Comparison of ENCODE assay signal across 14 mouse cellular contexts in genomic region chr15:25929936-25930335, GRCm38 (mm10). TPM values are rescaled to one million over a fixed set of nuclear protein-coding genes. Genes with fewer than 3 reads are reported as not detected.
DNase-seq lines count a peak whose midpoint lies in the region; ATAC-seq and TF ChIP-seq lines count a peak whose summit lies in the region.
"Had no signal": no experiment of that assay in that cellular context is flagged by ENCODE, and none has a peak within 500 bp of the region (broad histone marks: within the 10 kb centered on the region; RNA-seq: fewer than 3 reads in every experiment).

No protein-coding gene starts in this region.

- 19% methylated on average over 10 of the region's 10 CpGs for WGBS in heart, adult 2 months
- WGBS in heart, postnatal 0 days, result 24% methylated on average over 10 of the region's 10 CpGs

- H3K36me3 ChIP-seq in heart, adult 2 months (ENCODE audit: control insufficient read depth, insufficient read depth, low read length), result peaks cover 5% of the 10 kb centered on the region; the same call in 1 of the 2 replicates
- H3K36me3 ChIP-seq in heart, postnatal 0 days (replicated peaks; ENCODE audit: control insufficient read depth, insufficient read depth, low read length), result no peaks in the 10 kb centered on the region
- H3K36me3 ChIP-seq: embryonic facial prominence, embryonic 15.5 days; forebrain, embryonic 15.5 days had no signal

- H3K4me1 ChIP-seq in heart, adult 2 months (ENCODE audit: control insufficient read depth, insufficient read depth, low read length), result peaks cover 31% of the 10 kb centered on the region
- peaks cover 52% of the 10 kb centered on the region for H3K4me1 ChIP-seq in heart, postnatal 0 days (ENCODE audit: control insufficient read depth, insufficient read depth)

- peak; percentile 30 for DNase-seq in gastrocnemius, postnatal 14 days
- no peak for DNase-seq in gastrocnemius, postnatal 4 days (ENCODE audit: low spot score in 2 of 2)
- DNase-seq in left cerebral cortex, postnatal 14 days (ENCODE audit: low spot score in 2 of 2), result peak; percentile 38 to 46
- no peak for DNase-seq in left cerebral cortex, adult 2 months (ENCODE audit: extremely low spot score in 1 of 2, low spot score in 2 of 2)
- peak in 1 of 2 experiments; percentile 70 for DNase-seq in heart, adult 2 months
- no peak for DNase-seq in heart, postnatal 0 days (ENCODE audit: low spot score)
- DNase-seq in embryo, embryonic 10.5 days (ENCODE audit: low spot score), result no peak
- DNase-seq in layer of hippocampus, adult 9-11 months, result no peak
- DNase-seq: cerebellum, adult 11 months; left cerebral cortex, postnatal 4 days had no signal

- H3K9me3 ChIP-seq in heart, postnatal 0 days (replicated peaks; ENCODE audit: control insufficient read depth, low read length), result no peaks in the 10 kb centered on the region; the same call in 1 of the 2 replicates
- H3K9me3 ChIP-seq: embryonic facial prominence, embryonic 15.5 days; forebrain, embryonic 15.5 days had no signal

- no peak overlapping the region for H3K27ac ChIP-seq in left cerebral cortex, adult 2 months
- peak overlapping the region; percentile 86 for H3K27ac ChIP-seq in heart, adult 2 months
- H3K27ac ChIP-seq in heart, postnatal 0 days (ENCODE audit: low read depth), result peak overlapping the region; percentile 86
- H3K27ac ChIP-seq: embryonic facial prominence, embryonic 15.5 days; forebrain, embryonic 15.5 days; liver, embryonic 14.5 days had no signal

- TF ChIP-seq POLR2A in heart, adult 2 months (IDR thresholded peaks at IDR 0.05; ENCODE audit: insufficient read depth, low read depth, low read length), result 0 out of 2 replicates have a peak, but pooled peaks have one; percentile 31

- H3K27me3 ChIP-seq in heart, adult 2 months (ENCODE audit: control insufficient read depth, insufficient read depth, low read length), result no peaks in the 10 kb centered on the region
- H3K27me3 ChIP-seq in heart, postnatal 0 days (ENCODE audit: control insufficient read depth, insufficient read depth, low read length), result no peaks in the 10 kb centered on the region
- H3K27me3 ChIP-seq: embryonic facial prominence, embryonic 15.5 days; forebrain, embryonic 15.5 days had no signal

- intact Hi-C loops in gastrocnemius, postnatal 14 days (cut with DNase I; ENCODE audit: low total_unique reads), result no loop called here
- intact Hi-C loops in left cerebral cortex, postnatal 14 days (cut with DNase I), result no loop called here
- intact Hi-C loops in left cerebral cortex, adult 2 months (cut with DNase I), result no loop called here
- intact Hi-C loops in heart, adult 2 months (cut with DNase I), result no loop called here

- H3K4me2 ChIP-seq in heart, postnatal 0 days (ENCODE audit: low read depth, low read length), result no peak overlapping the region
- H3K4me2 ChIP-seq: embryonic facial prominence, embryonic 15.5 days; forebrain, embryonic 15.5 days; midbrain, embryonic 11.5 days had no signal

- no peak for ATAC-seq in heart, postnatal 0 days (ENCODE audit: insufficient read depth, low read depth)
- ATAC-seq: forebrain, embryonic 15.5 days had no signal

- H3K79me2 ChIP-seq in heart, adult 2 months (replicated peaks; ENCODE audit: control insufficient read depth, insufficient read depth, low read length), result no peaks in the 10 kb centered on the region

- TF ChIP-seq EP300 in heart, adult 2 months (IDR thresholded peaks at IDR 0.05; ENCODE audit: insufficient read depth, low read depth, low read length), result no peak
- TF ChIP-seq EP300 in heart, postnatal 0 days (IDR thresholded peaks at IDR 0.05; ENCODE audit: low read depth), result no peak

- no peak overlapping the region for H3K4me3 ChIP-seq in left cerebral cortex, adult 2 months
- no peak overlapping the region for H3K4me3 ChIP-seq in heart, adult 2 months
- no peak overlapping the region for H3K4me3 ChIP-seq in heart, postnatal 0 days (ENCODE audit: low read depth, low read length)
- H3K4me3 ChIP-seq: embryonic facial prominence, embryonic 15.5 days; forebrain, embryonic 15.5 days had no signal

- no peak for TF ChIP-seq CTCF in left cerebral cortex, adult 2 months (IDR thresholded peaks at IDR 0.05)
- TF ChIP-seq CTCF in heart, adult 2 months (IDR thresholded peaks at IDR 0.05), result no peak
- no peak for TF ChIP-seq CTCF in heart, postnatal 0 days (IDR thresholded peaks at IDR 0.05; ENCODE audit: low read depth)

- no peak overlapping the region for H3K9ac ChIP-seq in heart, adult 2 months (ENCODE audit: low read depth, low read length)
- no peak overlapping the region for H3K9ac ChIP-seq in heart, postnatal 0 days (replicated peaks; ENCODE audit: low read depth, low read length)
- H3K9ac ChIP-seq: embryonic facial prominence, embryonic 15.5 days; forebrain, embryonic 15.5 days; liver, embryonic 14.5 days had no signal

RNA-seq across cellular contexts. Expression of gene Zfp622, which starts 54.2 kb away (rescaled TPM):
- total RNA-seq in gastrocnemius, postnatal 14 days (2021), result 10 to 100 TPM; 23.8 to 24.7 TPM
- 10 to 100 TPM; 29.5 to 35.4 TPM for total RNA-seq in gastrocnemius, postnatal 4 days (2021)
- total RNA-seq in left cerebral cortex, postnatal 14 days (2021), result 10 to 100 TPM; 39.0 to 41.8 TPM
- total RNA-seq in left cerebral cortex, adult 2 months (2021), result 10 to 100 TPM; 47.7 to 52.4 TPM
- total RNA-seq in heart, adult 2 months (2021), result 10 to 100 TPM; 22.5 to 25.4 TPM
- 8.3 and 13.9 TPM in 2 replicates for polyA plus RNA-seq in heart, adult 2 months (2012; rRNA removed)
- 9.2 and 16.9 TPM in 2 replicates for total RNA-seq in heart, postnatal 0 days (2014; rRNA removed; ENCODE audit: low replicate concordance)
- polyA plus RNA-seq in heart, postnatal 0 days (2015; fragmentation: Nextera tagmentation; extraction: Ambion mirVana), result 10.1 and 11.0 TPM in 2 replicates

Comparison
In these comparisons a context has a peak if more than half of its experiments do, and no peak if none do; other contexts are left out.
1. DNase-seq: peak in gastrocnemius, postnatal 14 days (single experiment) and left cerebral cortex, postnatal 14 days (2 of 2); none in gastrocnemius, postnatal 4 days (0 of 2), left cerebral cortex, adult 2 months (0 of 2), heart, postnatal 0 days (single experiment), embryo, embryonic 10.5 days (single experiment) and layer of hippocampus, adult 9-11 months (single experiment).